Mouse (Mus musculus): Measurements from ENCODE around the gene Plekhg6. TPM values are rescaled to one million over a fixed set of nuclear protein-coding genes. Genes with fewer than 3 reads are reported as not detected.

The Plekhg6 gene
- polyA plus RNA-seq, 1 experiment from 2014 or later = 0.12 TPM

Other genes starting within 250 kb of the Plekhg6 start
- gene Nop2, start 248.9 kb downstream of the Plekhg6 start, polyA plus RNA-seq (2016; fragmentation: Nextera tagmentation; extraction: Ambion mirVana) = 72.6 and 86.4 TPM in 2 replicates
- 12.7 and 15.1 TPM in 2 replicates for gene Iffo1, start 235.6 kb downstream of the Plekhg6 start, polyA plus RNA-seq (2016; fragmentation: Nextera tagmentation; extraction: Ambion mirVana)
- gene Gapdh, start 214.3 kb downstream of the Plekhg6 start, polyA plus RNA-seq (2016; fragmentation: Nextera tagmentation; extraction: Ambion mirVana) = 2,729 and 3,222 TPM in 2 replicates
- 236 and 246 TPM in 2 replicates for gene Ncapd2, start 189.1 kb downstream of the Plekhg6 start, polyA plus RNA-seq (2016; fragmentation: Nextera tagmentation; extraction: Ambion mirVana)
- 211 and 231 TPM in 2 replicates for gene Mrpl51, start 189.0 kb downstream of the Plekhg6 start, polyA plus RNA-seq (2016; fragmentation: Nextera tagmentation; extraction: Ambion mirVana)
- gene Vamp1, start 165.2 kb downstream of the Plekhg6 start, polyA plus RNA-seq (2016; fragmentation: Nextera tagmentation; extraction: Ambion mirVana) = 4.2 and 5.1 TPM in 2 replicates
- 1.5 and 2.0 TPM in 2 replicates for gene Tapbpl, start 148.9 kb downstream of the Plekhg6 start, polyA plus RNA-seq (2016; fragmentation: Nextera tagmentation; extraction: Ambion mirVana)
- 2.1 and 2.2 TPM in 2 replicates for gene Cd27, start 143.8 kb downstream of the Plekhg6 start, polyA plus RNA-seq (2016; fragmentation: Nextera tagmentation; extraction: Ambion mirVana)
- gene Tuba3a, start 94.8 kb downstream of the Plekhg6 start, polyA plus RNA-seq (2016; fragmentation: Nextera tagmentation; extraction: Ambion mirVana) = 0.11 TPM in 1 of 2 replicates, not detected in the other
- gene Ltbr, start 66.9 kb downstream of the Plekhg6 start, polyA plus RNA-seq (2016; fragmentation: Nextera tagmentation; extraction: Ambion mirVana) = 21.2 and 23.5 TPM in 2 replicates
- gene Scnn1a, start 60.1 kb downstream of the Plekhg6 start, polyA plus RNA-seq (2016; fragmentation: Nextera tagmentation; extraction: Ambion mirVana) = 0.25 and 0.48 TPM in 2 replicates
- 21.7 and 24.5 TPM in 2 replicates for gene Tnfrsf1a, start 31.4 kb downstream of the Plekhg6 start, polyA plus RNA-seq (2016; fragmentation: Nextera tagmentation; extraction: Ambion mirVana)
- gene Cd9, start 114.0 kb upstream of the Plekhg6 start, polyA plus RNA-seq (2016; fragmentation: Nextera tagmentation; extraction: Ambion mirVana) = 32.9 and 36.3 TPM in 2 replicates
- 5.8 and 10.1 TPM in 2 replicates for gene Vwf, start 166.0 kb upstream of the Plekhg6 start, polyA plus RNA-seq (2016; fragmentation: Nextera tagmentation; extraction: Ambion mirVana)